Mouse (Mus musculus): ENCODE measurements around the gene Clcc1.

GRCm38 (mm10) chr3:108699786-108700185 is 46.1 kb downstream of the Clcc1 start:
- TF ChIP-seq POLR2A (IDR thresholded peaks at IDR 0.05; ENCODE audit: control insufficient read depth in 1 of 2, insufficient read depth in 1 of 2, low read depth in 1 of 2, low read length in 2 of 2, poor library complexity in 1 of 2) (no peak), RAD21 (IDR thresholded peaks at IDR 0.05; ENCODE audit: low read depth, low read length) (no peak), CTCF (IDR thresholded peaks at IDR 0.05 in 2 of 3, conservative IDR thresholded peaks at IDR 0.05 in 1 of 3; ENCODE audit: control insufficient read depth in 1 of 3, insufficient read depth in 1 of 3, low read depth in 2 of 3, low read length in 3 of 3, poor library complexity in 1 of 3, severe bottlenecking in 1 of 3) (no peak), GATA1 (IDR thresholded peaks at IDR 0.05; ENCODE audit: low read depth, low read length) (no peak), ETS1 (IDR thresholded peaks at IDR 0.05; ENCODE audit: low read depth, low read length) (no peak), USF2 (IDR thresholded peaks at IDR 0.05; ENCODE audit: borderline replicate concordance in 1 of 2, insufficient read depth in 1 of 2, low read depth in 1 of 2, low read length in 2 of 2) (no peak), E2F4 (IDR thresholded peaks at IDR 0.05; ENCODE audit: borderline replicate concordance, low read depth, low read length) (no peak), POLR2AphosphoS2 (IDR thresholded peaks at IDR 0.05; ENCODE audit: low read length) (no peak), POLR2AphosphoS5 (IDR thresholded peaks at IDR 0.05; ENCODE audit: borderline replicate concordance, low read depth, low read length) (no peak), MXI1 (IDR thresholded peaks at IDR 0.05; ENCODE audit: low read depth, low read length) (no peak), ELF1 (IDR thresholded peaks at IDR 0.05; ENCODE audit: low read depth, low read length) (no peak), ZNF384 (IDR thresholded peaks at IDR 0.05; ENCODE audit: low read depth, low read length) (no peak), SIN3A (IDR thresholded peaks at IDR 0.05; ENCODE audit: low read length) (no peak)

All from MEL (cell line).